In the genomic region with DNA sequence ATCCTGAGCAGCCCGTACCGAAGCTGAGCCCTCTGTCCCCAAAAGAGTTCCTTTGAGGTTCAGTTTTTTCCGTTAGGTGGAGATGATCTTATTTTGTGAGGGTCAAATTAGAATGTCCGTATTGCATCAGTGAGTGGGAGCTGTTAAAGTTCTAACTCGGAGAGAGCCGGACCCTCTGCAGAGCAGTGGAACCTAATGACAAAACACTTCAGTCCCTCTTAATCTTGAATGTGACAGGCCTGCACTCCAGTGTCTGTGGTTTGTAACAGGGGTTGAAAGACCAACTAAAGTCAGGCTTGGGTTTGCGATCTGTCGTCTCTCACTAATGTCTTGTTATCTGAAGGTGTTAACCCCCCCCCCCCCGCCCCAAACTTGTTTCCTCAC, we compare ENCODE assay signal across 1 mouse cellular context.
TF ChIP-seq lines count a peak whose summit lies in the region.

No protein-coding gene starts in this region.

TF ChIP-seq in MEL, 35 proteins besides CTCF, POLR2A, EP300 and RAD21 (continued from another document):
- no peak for TF ChIP-seq BHLHE40 (IDR thresholded peaks at IDR 0.05; ENCODE audit: borderline replicate concordance, low read depth, low read length)
- no peak for TF ChIP-seq USF2 (IDR thresholded peaks at IDR 0.05; ENCODE audit: borderline replicate concordance in 1 of 2, insufficient read depth in 1 of 2, low read depth in 1 of 2, low read length in 2 of 2)
- TF ChIP-seq GABPA (IDR thresholded peaks at IDR 0.05; ENCODE audit: low read depth, low read length): no peak
- TF ChIP-seq GATA1 (IDR thresholded peaks at IDR 0.05; ENCODE audit: low read depth, low read length): no peak
- TF ChIP-seq ETS1 (IDR thresholded peaks at IDR 0.05; ENCODE audit: low read depth, low read length): no peak
